Mouse (Mus musculus): ENCODE measurements around the gene Ddr1.

GRCm38 (mm10) chr17:35689936-35690645, 14.3 kb downstream of the Ddr1 start:
- TF ChIP-seq POLR2A (IDR thresholded peaks at IDR 0.05; ENCODE audit: control insufficient read depth, low read depth, low read length): no peak
- TF ChIP-seq CTCF (IDR thresholded peaks at IDR 0.05; ENCODE audit: control insufficient read depth, insufficient read depth, insufficient replicate concordance, low read depth, low read length): no peak

Measured in testis, adult 2 months (tissue).